Mouse (Mus musculus) lung, postnatal 0 days (tissue): ENCODE measurements around the gene Ccdc82. TPM values are rescaled to one million over a fixed set of nuclear protein-coding genes. Genes with fewer than 3 reads are reported as not detected.

Source experiments
- ATAC-seq: fragments of 200-750 bp; cut with Nextera tagmentation; 2 replicates; pipeline ENCODE4 v1.8.0; 2017; ENCODE audit warnings: moderate library complexity
- DNase-seq: peaks from one replicate; pipeline ENCODE4 v3.0.0-alpha.2; 2016; ENCODE audit warnings: low spot score
- H3K27ac ChIP-seq: fragments of 300-500 bp; sonication (generic); 2 replicates; pipeline ENCODE4 v1.5.1; 2014; ENCODE audit warnings: antibody characterized with exemption, mild to moderate bottlenecking, low read length, mixed read lengths
- H3K27me3 ChIP-seq: fragments of 300-500 bp; sonication (generic); replicated peaks from 2 replicates; pipeline ENCODE4 v1.6.1; 2014; ENCODE audit warnings: low read length, mixed read lengths; ENCODE audit not compliant: insufficient read depth
- H3K36me3 ChIP-seq: fragments of 300-500 bp; sonication (generic); 2 replicates; pipeline ENCODE4 v1.6.1; 2014; ENCODE audit warnings: low read length, mixed read lengths; ENCODE audit not compliant: insufficient read depth
- H3K4me1 ChIP-seq: fragments of 300-500 bp; sonication (generic); 2 replicates; pipeline ENCODE4 v1.6.1; 2014; ENCODE audit warnings: antibody characterized with exemption, low read depth, low read length, mixed read lengths; ENCODE audit not compliant: insufficient read depth
- H3K4me2 ChIP-seq: fragments of 300-500 bp; sonication (generic); replicated peaks from 2 replicates; pipeline ENCODE4 v1.6.1; 2014; ENCODE audit warnings: low read depth, mild to moderate bottlenecking, low read length, moderate library complexity, mixed read lengths
- H3K4me3 ChIP-seq: fragments of 300-500 bp; sonication (generic); 2 replicates; pipeline ENCODE4 v1.5.1; 2014; ENCODE audit warnings: low read depth, low read length
- H3K9ac ChIP-seq: fragments of 300-500 bp; sonication (generic); replicated peaks from 2 replicates; pipeline ENCODE4 v1.6.1; 2014; ENCODE audit warnings: low read depth, mild to moderate bottlenecking
- H3K9me3 ChIP-seq: fragments of 300-500 bp; sonication (generic); 2 replicates; pipeline ENCODE4 v1.6.1; 2016; ENCODE audit warnings: low read length, mixed read lengths
- CTCF ChIP-seq: IDR thresholded peaks from 2 replicates; pipeline ENCODE4 v1.5.1; 2016; ENCODE audit warnings: antibody characterized with exemption, mild to moderate bottlenecking
- EP300 ChIP-seq: IDR thresholded peaks from 2 replicates; pipeline ENCODE4 v1.6.1; 2016; ENCODE audit warnings: antibody characterized with exemption, mild to moderate bottlenecking, control low read depth
- WGBS: fragments of 180-500 bp; shearing (Covaris S2); extraction: QIAGEN DNeasy Blood & Tissue Kit; methylation state at CpG from one replicate; pipeline ENCODE4 v1.1.7; 2014; 5-methylcytosine and 5-hydroxymethylcytosine counted together
- polyA plus RNA-seq: library from polyadenylated mRNA; unstranded; fragments of >200 nt; fragmentation: Nextera tagmentation; extraction: Ambion mirVana; gene quantifications from 2 replicates; pipeline ENCODE4 v1.2.1, GENCODE M21; 2015

The Ccdc82 gene
- polyA plus RNA-seq, 1 experiment from 2014 or later = 7.4 TPM

DNA sequence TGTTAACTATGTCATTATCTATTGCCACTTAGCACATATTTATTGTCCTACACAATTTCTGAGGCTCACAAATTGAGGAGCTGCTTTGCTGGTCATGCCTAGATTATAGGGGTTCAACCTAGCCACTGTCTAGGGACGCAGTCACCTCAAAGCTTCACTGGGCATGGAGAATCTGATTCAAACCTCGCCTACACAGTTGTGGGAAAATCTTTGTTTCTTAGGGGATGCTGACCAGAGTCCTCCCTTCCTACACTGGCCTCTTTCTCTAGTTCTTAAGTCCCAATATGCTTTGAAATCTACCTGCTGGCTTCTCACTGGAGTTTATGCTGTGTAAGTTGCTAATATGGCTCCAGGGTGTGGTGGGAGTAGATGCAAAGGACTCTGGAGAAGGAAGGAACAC lies 72.8 kb downstream of the Ccdc82 start:
- H3K9ac ChIP-seq = no peak overlapping the region
- H3K4me1 ChIP-seq = peaks cover 39% of the 10 kb centered on the region; the same call in 1 of the 2 replicates
- H3K4me2 ChIP-seq = no peak overlapping the region
- H3K27ac ChIP-seq = no peak overlapping the region
- DNase-seq (no peak), ATAC-seq (no peak)
- no peak for TF ChIP-seq CTCF
- TF ChIP-seq EP300 = no peak
- no peaks in the 10 kb centered on the region for H3K27me3 ChIP-seq
- no peaks in the 10 kb centered on the region for H3K9me3 ChIP-seq
- no peak overlapping the region for H3K4me3 ChIP-seq
- WGBS = 93% methylated on average over 2 of the region's 2 CpGs
- H3K36me3 ChIP-seq = no peaks in the 10 kb centered on the region

DNA sequence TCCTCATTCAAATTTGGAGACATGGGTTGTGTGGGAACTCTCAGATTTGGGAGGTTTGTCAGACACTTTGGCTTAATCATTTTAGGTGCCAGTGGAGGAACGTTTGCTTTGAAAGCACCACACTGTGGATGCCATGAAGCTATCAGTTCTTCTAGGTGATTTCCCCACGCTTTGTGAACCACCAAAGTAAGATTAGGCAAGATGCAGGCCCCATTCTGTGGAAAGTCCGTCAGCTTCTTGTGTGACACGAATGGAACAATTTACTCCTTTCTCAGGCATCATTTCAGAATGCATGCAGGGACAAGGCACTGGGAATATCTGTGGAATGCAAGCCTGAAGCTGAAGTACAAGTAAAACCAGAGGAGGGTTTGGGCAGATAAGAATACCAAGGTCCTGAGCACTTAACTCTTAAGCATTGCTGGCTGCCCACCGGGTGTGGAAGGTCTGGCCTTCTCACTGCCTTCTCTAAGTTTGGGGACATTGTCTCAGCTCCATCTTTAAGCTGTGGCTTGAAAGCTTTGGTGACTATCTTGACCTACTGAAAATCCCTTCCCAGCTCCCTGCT lies 74.1 kb downstream of the Ccdc82 start:
- peaks cover 27% of the 10 kb centered on the region; the same call in 1 of the 2 replicates for H3K4me1 ChIP-seq
- H3K36me3 ChIP-seq = no peaks in the 10 kb centered on the region
- H3K4me3 ChIP-seq = no peak overlapping the region
- no peak overlapping the region for H3K9ac ChIP-seq
- H3K27me3 ChIP-seq = no peaks in the 10 kb centered on the region
- peak; percentile 57; the same call in 1 of the 2 replicates for ATAC-seq
- WGBS = 63% methylated on average over 5 of the region's 5 CpGs
- DNase-seq = no peak
- no peak overlapping the region for H3K4me2 ChIP-seq
- no peak overlapping the region for H3K27ac ChIP-seq
- TF ChIP-seq EP300 (peak; percentile 37; the same call in 1 of the 2 replicates), CTCF (no peak)
- no peaks in the 10 kb centered on the region for H3K9me3 ChIP-seq

DNA sequence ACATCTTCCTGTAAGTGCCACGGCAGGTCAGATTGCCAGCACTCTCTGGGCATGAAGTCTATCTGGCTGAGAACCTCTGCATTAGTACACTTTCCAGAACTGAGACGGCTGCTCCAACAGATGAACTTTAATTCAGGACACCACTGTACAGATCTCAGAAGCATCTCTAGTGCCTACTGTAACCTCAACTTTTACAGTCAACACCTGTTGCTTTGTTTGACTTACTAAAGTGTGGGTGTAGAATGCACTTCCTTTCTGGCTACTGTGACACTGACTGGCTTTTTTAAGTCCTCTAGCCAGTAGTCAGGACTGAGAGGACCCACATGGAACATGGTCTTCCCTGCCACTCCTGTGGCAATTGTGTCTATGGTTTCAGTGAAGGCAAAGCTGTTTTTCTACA lies 76.3 kb downstream of the Ccdc82 start:
- Histone ChIP-seq H3K4me3 (no peak overlapping the region), H3K27me3 (no peaks in the 10 kb centered on the region), H3K27ac (peak overlapping the region; percentile 81), H3K9ac (no peak overlapping the region), H3K9me3 (no peaks in the 10 kb centered on the region), H3K4me2 (no peak overlapping the region), H3K36me3 (no peaks in the 10 kb centered on the region), H3K4me1 (peaks cover 22% of the 10 kb centered on the region; the same call in 1 of the 2 replicates)
- 35% methylated on average over 2 of the region's 2 CpGs for WGBS
- no peak for DNase-seq
- TF ChIP-seq EP300 (no peak), CTCF (no peak)
- ATAC-seq = no peak

DNA sequence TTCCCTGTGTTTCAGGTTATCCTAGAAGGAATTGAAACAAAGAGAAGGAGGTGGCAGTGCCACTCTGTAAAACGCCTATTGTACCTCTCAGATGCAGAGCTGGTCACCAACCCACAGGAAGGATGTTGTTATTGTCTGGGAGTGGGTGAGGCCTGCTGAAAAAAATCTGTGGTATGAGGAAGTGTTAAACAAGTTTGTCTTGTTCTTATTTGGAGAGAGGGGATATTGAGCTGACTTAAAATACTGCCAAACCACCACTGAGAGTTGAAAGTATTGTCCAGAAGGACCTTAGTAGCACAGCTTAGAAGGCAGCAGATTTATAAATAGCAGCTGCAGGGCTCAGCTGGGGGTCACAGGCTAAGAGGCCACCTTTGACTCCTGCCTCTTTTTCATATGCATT lies 76.9 kb downstream of the Ccdc82 start:
- 14% methylated on average over 1 of the region's 1 CpGs for WGBS
- no peak overlapping the region for H3K9ac ChIP-seq
- H3K9me3 ChIP-seq = no peaks in the 10 kb centered on the region
- DNase-seq (peak; percentile 82), ATAC-seq (peak; percentile 89)
- H3K36me3 ChIP-seq = no peaks in the 10 kb centered on the region
- no peak overlapping the region for H3K4me2 ChIP-seq
- TF ChIP-seq CTCF = no peak
- TF ChIP-seq EP300 = peak; percentile 81
- H3K27ac ChIP-seq = peak overlapping the region; percentile 81
- H3K27me3 ChIP-seq = no peaks in the 10 kb centered on the region
- H3K4me3 ChIP-seq = no peak overlapping the region
- peaks cover 22% of the 10 kb centered on the region; the same call in 1 of the 2 replicates for H3K4me1 ChIP-seq

Other genes starting within 250 kb of the Ccdc82 start
- 7.8 and 9.2 TPM in 2 replicates for gene Jrkl, start 1.1 kb upstream of the Ccdc82 start, polyA plus RNA-seq
- 15.1 and 15.9 TPM in 2 replicates for gene Maml2, start 51.0 kb downstream of the Ccdc82 start, polyA plus RNA-seq
- gene Gm17571, start 199.8 kb downstream of the Ccdc82 start, polyA plus RNA-seq = not detected in 2 replicates